Mouse (Mus musculus) gastrocnemius, postnatal 10 days (tissue): Measurements from ENCODE around the gene Cdk14. TPM values are rescaled to one million over a fixed set of nuclear protein-coding genes. Genes with fewer than 3 reads are reported as not detected.

Experiments used
- DNase-seq: peaks from one replicate; pipeline ENCODE4 v3.0.0; 2021; ENCODE audit warnings: mixed read lengths
- total RNA-seq, 2 experiments: library from RNA; stranded (reverse); gene quantifications; 2 replicates each; pipeline ENCODE4 v1.2.3; 2021

Gene Cdk14
- total RNA-seq, 2 experiments from 2014 or later = 14.3 to 21.1 TPM

DNA sequence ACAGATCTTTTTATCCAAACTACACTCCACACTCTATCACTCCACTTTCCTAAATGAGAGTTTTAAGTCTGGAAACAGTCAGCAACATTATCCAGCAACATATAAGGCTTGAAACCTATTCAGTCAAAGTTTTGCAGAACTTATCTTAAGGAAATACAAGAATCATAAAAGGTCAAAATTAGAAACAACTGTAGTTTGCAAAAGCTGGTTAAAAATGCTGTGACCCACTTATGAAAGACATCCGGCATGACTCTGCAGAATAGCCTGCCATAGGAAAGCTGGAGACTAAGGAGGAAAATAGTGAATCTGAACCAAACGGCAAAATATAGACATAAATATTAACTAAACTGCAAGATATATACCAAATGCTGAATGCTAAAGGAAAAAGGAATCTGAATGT lies 566.6 kb downstream of the Cdk14 start:
- DNase-seq = no peak

DNA sequence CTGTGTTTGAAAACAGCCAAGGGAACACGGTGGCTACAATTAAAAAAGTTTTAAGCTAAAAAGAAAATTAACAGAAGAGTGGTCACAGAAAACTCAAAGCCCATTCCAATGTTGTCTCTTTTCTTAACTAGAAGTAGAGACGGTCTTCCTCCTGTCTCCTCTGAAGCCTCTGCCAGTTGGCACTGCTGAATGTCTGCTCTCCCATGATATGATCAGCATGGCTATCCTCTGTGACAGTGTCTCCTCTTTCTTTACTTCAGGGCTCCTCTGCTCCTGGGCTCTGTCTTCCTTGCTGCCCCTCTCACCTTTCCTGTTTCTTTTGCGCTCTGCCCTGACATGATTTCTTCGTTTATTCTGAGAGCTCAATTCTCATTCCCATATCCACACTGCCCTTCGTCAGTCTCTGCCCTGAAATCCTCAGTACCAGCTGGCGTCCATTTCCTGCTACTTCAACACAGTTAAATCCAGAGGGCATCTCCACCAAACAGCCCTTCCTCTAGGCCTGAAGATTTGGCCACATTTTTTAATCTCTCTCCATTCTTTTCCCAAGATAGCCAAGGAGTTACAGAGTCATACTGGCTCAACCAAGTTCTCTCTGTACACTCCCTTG lies 567.3 kb downstream of the Cdk14 start:
- DNase-seq = no peak

DNA sequence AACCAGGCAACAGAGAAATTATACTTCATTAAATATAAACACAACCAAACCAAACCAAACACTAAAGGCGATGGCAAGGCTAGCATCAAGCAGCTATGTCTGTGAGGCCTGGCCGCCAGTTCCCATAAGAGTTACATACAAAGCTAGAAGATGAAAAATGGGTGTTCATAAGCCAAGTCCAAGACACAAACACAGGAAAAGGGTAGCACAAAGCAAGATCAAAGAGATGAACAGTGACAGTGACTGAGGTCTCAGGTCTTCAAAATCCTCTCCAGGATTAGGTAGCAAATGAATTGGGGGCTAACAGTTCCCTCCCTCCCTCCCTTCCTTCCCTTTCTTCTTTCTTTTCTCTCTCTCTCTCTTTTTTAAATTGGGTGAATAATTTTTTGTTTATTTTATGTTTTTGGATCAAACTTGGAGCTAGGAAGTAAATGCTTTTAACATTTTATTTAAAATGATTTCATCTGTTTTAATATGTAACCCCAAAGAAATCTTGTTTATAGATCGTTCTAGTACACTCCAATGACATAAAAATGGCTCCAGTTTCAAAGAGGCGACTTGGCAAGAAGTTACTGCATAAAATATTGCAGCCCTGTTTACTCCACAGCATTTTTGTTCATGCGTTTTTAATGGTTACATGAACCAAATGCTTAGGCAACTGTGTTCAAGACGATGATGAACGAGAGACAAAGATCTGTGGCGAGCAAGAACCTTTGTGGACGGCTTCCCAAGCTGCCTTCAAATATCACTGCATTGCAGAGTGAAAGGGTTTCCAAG lies 568.0 kb downstream of the Cdk14 start:
- DNase-seq = no peak

DNA sequence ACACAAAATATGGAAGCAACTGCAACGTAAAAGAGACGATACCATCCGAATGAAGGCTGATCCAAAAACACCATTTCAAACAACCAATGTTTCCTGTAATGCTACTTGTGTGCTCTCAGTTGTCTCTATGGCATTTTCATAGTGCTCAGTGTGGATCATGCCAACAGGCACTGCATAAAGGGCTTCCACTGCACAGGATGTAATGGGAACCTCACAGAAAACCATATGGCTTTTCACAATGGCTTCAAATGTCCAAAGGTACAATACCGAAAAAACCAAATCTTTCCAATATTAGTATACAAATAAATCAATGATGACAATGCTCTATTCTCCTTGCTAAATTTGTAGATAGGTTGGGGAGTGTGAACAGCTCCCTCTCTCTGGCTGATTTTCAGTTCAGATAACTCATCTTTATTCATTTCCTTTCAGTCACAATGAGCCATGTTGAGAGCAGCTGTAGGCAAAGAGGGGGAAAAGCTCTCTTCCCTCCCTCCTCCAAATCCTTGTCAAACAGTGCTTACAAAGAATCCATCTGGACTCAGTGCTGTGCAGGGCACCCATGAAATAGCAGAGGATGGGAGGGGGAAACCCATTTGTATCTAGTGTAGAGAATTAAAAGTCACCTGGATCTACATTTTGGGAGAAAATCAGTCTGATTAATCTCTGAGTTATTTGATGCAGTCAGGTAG lies 568.7 kb downstream of the Cdk14 start:
- no peak for DNase-seq

DNA sequence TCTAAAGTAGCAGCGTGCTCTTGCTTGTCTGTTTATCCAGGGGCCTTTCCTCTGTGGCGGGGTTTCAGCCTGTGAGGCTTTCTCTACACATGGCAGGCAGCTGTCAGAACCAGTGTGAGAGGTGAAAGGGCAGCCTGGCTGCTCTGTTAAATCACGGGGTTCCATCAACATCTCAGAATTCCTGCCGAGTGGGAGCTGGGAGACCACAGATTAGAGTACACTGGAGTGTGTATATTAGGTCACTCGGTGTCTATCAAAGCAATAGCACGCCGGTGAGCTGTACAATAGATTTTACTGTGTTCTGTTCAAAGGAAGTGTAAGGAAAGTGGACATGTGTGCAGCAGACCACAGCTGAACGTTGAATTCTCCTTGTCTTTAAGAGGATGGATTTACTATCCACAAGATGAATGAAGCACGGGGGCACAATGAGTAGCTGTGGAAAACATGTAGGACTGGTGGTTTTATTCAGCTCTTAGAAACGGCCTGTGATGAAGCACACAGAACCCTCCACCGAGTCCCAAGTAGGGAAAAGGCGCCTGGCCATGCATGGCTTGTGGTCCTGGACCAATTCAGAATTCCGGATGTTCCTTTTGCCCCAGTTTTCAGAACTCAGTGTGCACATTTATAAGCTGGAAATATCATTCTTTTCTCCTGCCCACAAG lies 585.2 kb downstream of the Cdk14 start:
- DNase-seq = no peak

DNA sequence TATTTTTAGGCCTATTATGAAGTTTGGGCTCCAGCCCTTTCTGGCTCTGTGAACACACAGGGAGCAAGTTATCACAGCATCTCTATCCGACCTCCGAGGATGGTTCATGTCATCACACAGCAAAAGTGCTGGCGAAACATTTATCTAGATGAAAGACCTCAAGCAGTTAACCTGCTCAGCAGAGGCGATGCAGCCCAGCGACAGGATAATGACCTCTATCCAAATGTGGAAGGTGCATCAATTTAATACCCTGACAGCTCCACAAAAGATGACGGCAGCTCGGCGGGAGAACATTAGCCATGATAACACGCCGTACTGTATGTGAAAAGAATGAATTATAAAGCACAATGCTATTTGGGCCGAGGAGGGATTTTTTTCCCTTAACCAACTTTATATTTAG lies 586.2 kb downstream of the Cdk14 start:
- no peak for DNase-seq

DNA sequence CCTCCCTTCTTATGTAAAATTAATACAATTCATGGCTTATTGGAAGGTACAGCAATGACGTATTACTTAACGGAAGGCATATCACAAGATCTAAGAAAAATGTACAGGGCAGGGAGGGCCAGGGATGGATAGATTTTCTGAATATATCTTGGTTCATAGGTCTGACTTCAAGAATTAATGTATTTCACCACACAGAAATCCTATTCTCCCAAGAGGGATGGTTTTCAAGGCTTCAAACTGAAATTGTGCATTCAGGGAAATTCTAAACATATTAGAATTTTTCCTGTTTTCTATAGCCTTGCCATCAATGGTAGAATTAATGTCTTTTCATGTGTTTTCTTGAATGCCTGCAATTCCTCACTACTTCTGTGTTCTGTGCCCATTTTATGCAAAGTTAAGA lies 593.2 kb downstream of the Cdk14 start:
- DNase-seq = no peak

DNA sequence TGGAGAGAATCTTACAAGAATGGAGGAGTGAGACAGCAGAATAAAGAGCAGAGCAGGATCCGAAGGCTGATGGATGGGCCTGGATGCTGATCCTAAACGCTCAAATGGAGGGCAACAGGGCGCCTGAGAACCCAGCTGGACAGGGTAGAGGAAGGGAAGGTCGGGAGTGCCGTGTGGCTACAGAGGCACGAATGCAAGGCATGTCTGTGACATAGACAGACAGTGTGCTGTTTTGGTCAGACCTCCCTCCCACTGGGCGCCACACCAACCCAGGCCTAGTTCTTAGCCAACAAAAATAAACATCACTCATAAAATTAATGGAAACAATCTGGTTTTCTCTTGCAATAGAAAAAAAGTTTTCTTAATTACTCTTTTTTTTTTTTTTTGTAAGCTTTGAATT lies 594.2 kb downstream of the Cdk14 start:
- no peak for DNase-seq

DNA sequence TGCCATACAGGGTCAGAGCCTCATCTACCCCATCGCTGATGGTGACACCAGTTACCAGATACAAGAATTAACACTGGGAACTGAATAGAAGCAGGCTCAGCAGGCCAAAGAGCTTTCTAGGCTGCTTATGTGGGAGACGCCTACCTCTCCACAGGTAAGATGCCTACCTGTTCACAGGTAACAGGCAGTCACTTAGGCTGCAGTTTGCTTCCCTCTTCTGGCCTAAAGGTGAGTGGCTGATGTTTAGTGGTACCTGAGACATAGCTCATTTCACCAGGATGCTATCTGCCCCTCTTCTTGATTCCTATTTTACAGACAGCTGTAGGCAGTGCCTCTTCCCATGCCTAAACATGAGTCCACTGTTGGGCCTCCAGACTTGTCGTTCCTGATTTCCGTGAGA lies 595.0 kb downstream of the Cdk14 start:
- no peak for DNase-seq

DNA sequence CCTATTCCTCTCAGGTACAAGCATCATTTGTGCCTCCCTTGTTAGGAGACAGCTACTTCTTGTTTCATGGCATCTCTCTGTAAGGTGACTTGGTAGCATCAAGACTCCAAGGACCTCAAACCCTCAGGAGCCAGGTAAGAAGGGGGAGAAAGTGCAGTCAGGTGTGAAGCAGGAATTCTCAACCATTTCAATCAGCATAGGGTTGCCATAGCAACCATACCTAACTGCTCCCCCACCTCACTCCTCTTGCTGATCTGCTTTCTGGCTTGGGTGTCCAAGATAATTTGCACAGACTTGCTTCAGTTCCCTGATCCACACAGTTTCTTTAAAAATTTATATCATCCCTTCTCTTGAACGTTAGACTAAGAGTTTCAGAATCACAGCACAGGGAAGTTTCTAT lies 595.9 kb downstream of the Cdk14 start:
- no peak for DNase-seq

DNA sequence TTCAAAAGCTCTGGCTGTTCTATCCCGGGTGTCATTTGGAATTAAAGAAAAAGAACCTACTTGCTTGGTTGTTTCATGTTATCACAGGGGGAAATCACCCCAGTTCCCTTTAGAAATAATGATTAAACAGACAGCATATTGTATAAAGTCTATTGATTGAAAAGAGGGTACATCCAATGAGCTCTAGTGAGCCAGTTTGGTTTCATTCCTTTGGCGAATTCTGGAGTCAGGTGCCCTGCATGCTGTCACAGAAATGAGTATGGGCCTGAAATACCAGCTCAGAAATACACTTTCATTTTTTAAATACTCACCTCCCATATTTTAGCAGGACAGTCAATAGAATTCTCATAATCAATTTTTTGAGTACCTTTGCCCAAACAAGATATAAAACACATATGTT lies 598.1 kb downstream of the Cdk14 start:
- no peak for DNase-seq

DNA sequence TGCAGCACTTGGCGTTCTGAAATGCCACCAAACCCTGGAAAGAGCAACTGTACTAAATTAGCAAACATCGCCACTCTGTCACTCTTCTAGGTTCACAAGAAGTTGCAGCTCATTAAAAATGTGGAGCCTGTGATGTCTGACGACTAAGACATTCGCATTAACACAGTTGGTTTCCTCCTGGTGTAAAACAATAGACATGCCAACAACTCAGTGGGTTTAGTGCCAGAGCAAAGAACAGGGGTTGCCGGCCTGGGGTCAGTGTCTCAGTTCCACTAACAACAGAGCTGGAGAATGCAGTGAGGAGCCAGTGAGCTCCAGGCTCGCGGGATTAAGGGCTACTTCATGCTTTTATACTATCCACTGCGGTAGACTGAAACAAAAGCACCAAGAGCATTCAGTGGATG lies 598.7 kb downstream of the Cdk14 start:
- no peak for DNase-seq

DNA sequence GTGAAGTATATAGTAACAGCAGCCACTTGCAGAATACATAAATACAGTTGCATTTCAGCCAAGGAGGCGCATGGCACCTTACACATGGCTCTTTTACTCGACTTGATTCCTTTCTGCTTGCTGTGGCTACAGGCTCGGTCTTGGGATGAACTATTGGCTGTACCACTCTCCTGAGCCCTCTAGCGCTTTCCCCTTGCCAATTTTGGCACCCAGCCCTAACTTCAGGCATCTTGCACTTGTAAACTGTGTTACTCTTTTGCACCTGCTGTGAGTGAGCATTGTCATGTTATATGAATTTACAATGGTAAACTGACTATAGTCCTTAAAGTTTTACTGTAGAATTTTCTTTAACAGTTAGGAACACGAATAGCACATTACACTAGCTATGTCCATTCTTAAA lies 603.1 kb downstream of the Cdk14 start:
- DNase-seq = no peak

DNA sequence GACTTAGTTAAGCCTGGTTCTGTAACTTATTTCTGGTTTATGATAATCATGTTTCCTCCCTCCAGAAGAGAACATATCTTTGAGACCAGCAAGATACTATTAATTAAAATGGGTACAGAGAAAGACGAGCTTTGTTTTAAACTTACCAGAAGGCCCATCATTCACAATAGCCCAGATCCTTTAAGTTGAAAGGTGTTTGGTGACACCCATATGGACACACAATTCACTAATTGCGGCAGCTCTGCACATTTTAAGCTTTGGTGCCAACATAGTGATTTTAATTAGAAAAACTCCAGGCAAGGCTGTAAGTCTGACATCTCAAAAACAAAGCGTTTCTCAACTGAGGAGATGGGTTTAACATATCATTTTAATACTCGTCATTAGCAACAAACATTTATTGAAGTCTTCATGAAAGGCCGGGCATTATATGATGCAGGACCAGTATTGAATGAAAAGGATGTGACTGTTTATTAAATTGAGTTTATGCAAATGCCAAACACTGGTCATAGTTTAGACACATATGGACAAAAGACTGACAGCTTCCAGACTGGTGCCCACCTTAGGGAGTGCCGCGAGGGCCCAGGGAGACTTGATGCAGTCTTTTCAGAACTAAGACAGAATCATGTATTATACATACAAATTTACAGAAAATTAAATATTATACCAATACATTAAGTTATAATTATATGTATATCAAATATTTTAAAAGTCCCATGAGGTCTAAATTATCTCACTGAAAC lies 605.5 kb downstream of the Cdk14 start:
- DNase-seq = no peak

DNA sequence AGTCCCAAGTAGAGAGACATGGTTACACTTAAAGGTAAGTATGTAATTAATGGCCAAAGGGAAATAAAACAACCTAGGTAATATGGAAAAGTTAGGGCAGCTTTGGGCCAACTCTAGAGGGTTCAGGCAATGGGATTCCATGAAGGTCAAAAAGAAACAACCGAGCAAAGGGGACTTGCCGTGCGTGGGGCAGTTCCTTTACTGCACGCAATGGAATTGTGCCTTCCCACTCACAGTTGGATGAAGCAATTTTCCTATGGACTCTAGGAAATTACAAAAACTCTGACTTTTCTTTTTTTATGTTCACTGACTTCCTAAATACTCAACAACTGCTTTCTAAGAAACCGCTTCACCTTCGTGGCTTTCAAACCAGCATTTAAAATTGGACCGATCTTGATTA lies 606.8 kb downstream of the Cdk14 start:
- DNase-seq = no peak

DNA sequence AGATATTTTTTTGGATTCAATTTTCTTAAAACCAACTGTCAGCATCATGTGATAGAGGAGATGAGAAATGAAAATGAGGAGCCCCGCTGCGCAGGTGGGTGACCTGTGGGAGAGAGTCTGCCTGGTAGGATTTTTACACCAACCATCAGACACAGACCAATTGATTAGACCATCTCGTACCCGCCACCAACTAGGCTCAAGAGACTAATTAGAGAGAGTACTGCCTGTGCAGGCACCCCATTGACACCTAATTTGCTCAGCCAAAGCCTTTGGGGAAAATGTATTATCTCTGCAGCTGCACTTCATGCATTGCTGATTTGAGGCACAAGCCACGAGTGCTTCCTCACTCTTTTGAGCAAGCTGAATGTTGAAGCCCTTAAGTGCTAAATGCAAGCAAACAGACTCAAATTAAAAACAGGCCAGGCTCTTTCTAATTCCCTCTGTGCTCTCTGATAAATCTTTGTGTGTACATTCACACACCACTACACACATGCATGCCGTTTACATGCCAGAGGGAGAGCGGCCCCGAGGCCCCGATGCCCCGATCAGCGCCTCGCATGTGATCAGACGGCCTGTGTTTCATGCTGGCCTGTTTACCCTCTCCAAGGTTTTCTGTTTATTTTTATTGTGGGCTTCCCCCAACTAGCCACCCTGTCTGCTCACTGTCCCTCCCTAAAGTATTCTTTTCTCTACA lies 607.9 kb downstream of the Cdk14 start:
- DNase-seq = no peak

DNA sequence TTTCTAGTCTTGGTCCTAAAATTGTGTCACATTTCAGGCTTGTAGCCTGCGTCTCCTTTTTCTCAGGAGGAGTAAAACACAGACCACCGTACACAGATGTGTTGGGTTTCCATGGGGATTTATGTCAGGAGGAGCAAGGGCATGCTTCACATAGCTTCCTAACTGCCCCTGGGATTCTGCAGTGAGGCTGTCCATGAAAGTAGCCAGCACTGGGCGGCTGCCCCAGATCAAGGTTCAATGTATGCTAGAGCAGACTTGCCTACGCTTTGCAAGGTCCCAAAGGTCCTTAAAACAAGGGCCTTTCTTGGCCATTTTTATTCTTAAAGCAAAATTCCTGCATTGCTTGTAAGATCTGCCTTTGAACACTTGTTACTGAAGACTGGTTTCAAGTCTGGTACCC lies 614.9 kb downstream of the Cdk14 start:
- no peak for DNase-seq

DNA sequence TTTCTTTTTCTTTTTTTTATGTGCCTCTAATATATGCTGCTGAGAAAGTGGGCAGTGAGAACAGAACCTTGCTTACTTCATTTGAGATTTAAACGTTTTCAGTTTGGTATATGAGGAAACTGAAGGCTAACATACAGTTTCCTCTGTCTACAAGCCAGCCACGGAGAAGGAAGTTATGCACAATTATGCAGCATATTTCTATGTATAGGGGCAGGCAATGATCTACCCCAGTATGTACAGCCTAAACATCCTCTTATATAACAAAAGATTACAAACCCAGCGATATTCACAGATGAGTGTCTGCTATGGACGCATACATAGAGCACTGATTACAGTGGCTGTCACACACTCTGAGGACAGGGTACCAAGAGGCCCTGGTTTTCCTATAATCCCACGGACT lies 616.4 kb downstream of the Cdk14 start:
- DNase-seq = no peak

DNA sequence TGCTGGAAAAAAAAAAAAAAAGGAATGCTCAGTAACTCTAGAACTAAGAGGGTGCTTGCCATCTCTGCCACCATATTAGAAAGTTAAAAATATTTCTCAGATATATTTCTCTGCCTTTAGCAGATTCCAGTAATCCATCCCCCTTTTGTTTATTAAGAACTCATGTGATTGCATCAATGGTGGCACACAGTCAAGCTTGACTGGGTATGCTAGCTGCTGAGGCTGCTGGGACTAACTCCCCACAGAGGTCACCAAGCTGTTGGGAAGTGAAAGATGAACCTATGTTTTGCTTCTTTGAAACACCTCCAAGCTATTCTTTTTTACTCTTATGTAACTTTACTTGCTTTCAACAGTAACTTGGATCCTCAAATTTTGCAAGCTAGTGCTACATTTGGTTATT lies 618.1 kb downstream of the Cdk14 start:
- no peak for DNase-seq

DNA sequence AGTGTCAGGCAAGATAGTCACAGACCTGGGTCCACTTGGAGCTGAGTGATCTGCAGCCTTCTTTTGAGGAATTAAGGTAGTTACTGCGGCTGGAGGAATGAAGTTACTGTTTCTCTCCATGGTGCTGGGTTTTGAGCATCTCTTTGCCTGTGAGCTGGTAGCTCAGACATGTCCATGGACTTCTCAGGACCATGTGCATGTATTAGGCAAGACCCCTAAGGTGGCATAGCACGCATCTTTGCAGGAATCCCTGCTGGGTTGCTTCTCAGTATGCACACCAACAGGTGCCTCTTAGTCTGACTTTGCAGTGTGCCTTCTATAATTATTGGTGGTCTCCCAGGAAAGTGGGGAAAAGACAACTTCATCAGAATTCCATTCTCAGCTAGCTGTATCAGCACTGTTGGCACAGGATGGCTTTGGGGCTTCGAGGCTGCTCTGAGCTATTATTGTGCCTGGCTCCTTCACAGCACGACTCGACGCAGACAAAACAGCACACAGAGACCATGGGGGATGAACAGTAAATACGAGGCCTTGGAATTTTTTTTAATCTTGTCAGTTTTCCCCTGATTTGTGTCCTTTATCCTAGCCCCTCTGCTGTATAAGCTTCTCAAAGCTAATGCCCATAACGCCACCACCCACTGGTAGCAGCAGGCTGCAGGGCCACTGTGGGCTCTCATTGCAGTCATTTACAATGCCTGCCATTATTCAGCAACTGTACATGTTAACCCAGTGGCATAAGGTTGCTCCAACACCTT lies 618.8 kb downstream of the Cdk14 start:
- no peak for DNase-seq

DNA sequence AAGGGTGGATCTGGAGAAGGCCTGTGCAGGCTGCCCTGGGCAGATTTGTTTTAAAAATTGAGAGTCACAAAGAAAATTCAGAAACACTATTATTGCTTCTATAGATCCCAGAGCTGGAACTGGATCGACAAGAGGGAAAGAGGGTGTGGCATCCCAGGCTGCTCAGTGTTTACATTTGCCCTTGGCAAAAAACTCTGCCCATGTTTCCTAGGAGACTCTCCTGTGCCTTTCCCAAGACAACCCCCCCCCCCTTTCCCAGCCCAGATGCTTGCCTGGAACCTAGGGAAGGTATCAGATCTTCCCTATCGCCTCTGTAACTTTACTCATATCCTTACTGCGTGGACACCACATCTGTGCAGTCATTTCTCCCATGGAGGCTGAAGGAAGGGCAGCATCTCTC lies 628.9 kb downstream of the Cdk14 start:
- DNase-seq = no peak
